Mouse (Mus musculus) cerebellum, adult 2 months (tissue): ENCODE results near the gene Ssx2ip. TPM values are rescaled to one million over a fixed set of nuclear protein-coding genes. Genes with fewer than 3 reads are reported as not detected.

Source experiments
- DNase-seq, 2 experiments: peaks; one replicate each; pipeline ENCODE4 v3.0.0; 2021
- H3K27ac ChIP-seq: fragments of 200-500 bp; 2 replicates; pipeline ENCODE4 v1.5.1; 2012; ENCODE audit warnings: low read length, control low read depth, inconsistent platforms; ENCODE audit not compliant: insufficient read depth
- H3K27me3 ChIP-seq: fragments of 200-500 bp; 2 replicates; pipeline ENCODE4 v1.6.1; 2012; ENCODE audit warnings: inconsistent platforms, mild to moderate bottlenecking, low read length, moderate library complexity; ENCODE audit not compliant: control insufficient read depth, insufficient read depth
- H3K4me1 ChIP-seq: fragments of 200-500 bp; 2 replicates; pipeline ENCODE4 v1.6.1; 2011; ENCODE audit warnings: low read length; ENCODE audit not compliant: control insufficient read depth, insufficient read depth
- H3K4me3 ChIP-seq: fragments of 200-500 bp; replicated peaks from 2 replicates; pipeline ENCODE3; 2011; ENCODE audit warnings: mild to moderate bottlenecking, low read depth, low read length, control low read depth; ENCODE audit not compliant: insufficient read depth
- CTCF ChIP-seq: fragments of 200-500 bp; IDR thresholded peaks from 2 replicates; pipeline ENCODE4 v1.5.1; 2011; ENCODE audit warnings: low read depth, mild to moderate bottlenecking, control low read depth, low read length, moderate library complexity, borderline replicate concordance; ENCODE audit not compliant: insufficient read depth
- POLR2A ChIP-seq: fragments of 200-500 bp; IDR thresholded peaks from 2 replicates; pipeline ENCODE4 v1.6.1; 2011; ENCODE audit warnings: low read length, control low read depth, borderline replicate concordance; ENCODE audit not compliant: insufficient read depth
- WGBS: fragments of 180-500 bp; shearing (Covaris S2); methylation state at CpG from one replicate; pipeline ENCODE4 v1.1.7; 2018; 5-methylcytosine and 5-hydroxymethylcytosine counted together
- polyA plus RNA-seq: library from polyadenylated mRNA; depleted of rRNA; stranded (reverse); fragments of >200 nt; gene quantifications from 2 replicates; pipeline ENCODE4 v1.2.3, GENCODE M21; 2012

Gene Ssx2ip
- polyA plus RNA-seq, 1 experiment, result 33.2 TPM

GRCm38 (mm10) chr3:146407086-146407721 lies 2.8 kb downstream of the Ssx2ip start:
- DNase-seq, result no peak
- Histone ChIP-seq H3K4me1 (peaks cover 26% of the 10 kb centered on the region), H3K27ac (no peak overlapping the region), H3K4me3 (peak overlapping the region; percentile 23), H3K27me3 (no peaks in the 10 kb centered on the region)
- WGBS, result 60% methylated on average over 16 of the region's 16 CpGs
- no peak for TF ChIP-seq CTCF
- no peak for TF ChIP-seq POLR2A

GRCm38 (mm10) chr3:146410114-146410513 lies 5.7 kb downstream of the Ssx2ip start:
- Histone ChIP-seq H3K27me3 (no peaks in the 10 kb centered on the region), H3K27ac (no peak overlapping the region), H3K4me1 (peaks cover 47% of the 10 kb centered on the region), H3K4me3 (no peak overlapping the region)
- TF ChIP-seq POLR2A (no peak), CTCF (no peak)
- DNase-seq, result no peak
- 86% methylated on average over 7 of the region's 7 CpGs for WGBS

GRCm38 (mm10) chr3:146412008-146412407 lies 7.6 kb downstream of the Ssx2ip start:
- H3K27ac ChIP-seq, result peak overlapping the region; percentile 26; the same call in 1 of the 2 replicates
- H3K27me3 ChIP-seq, result no peaks in the 10 kb centered on the region
- H3K4me3 ChIP-seq, result no peak overlapping the region
- DNase-seq, result peak; percentile 53 to 69
- H3K4me1 ChIP-seq, result peaks cover 48% of the 10 kb centered on the region
- no peak for TF ChIP-seq CTCF
- no peak for TF ChIP-seq POLR2A
- WGBS, result 12% methylated on average over 2 of the region's 2 CpGs

GRCm38 (mm10) chr3:146412480-146412879 lies 8.0 kb downstream of the Ssx2ip start:
- DNase-seq, result no peak
- TF ChIP-seq POLR2A (no peak), CTCF (no peak)
- Histone ChIP-seq H3K27me3 (no peaks in the 10 kb centered on the region), H3K4me3 (no peak overlapping the region), H3K27ac (peak overlapping the region; percentile 26; the same call in 1 of the 2 replicates), H3K4me1 (peaks cover 44% of the 10 kb centered on the region)
- WGBS, result 86% methylated on average over 7 of the region's 7 CpGs

- H3K4me3 ChIP-seq, result no peak overlapping the region
- peaks cover 40% of the 10 kb centered on the region for H3K4me1 ChIP-seq
- peak overlapping the region; percentile 49 for H3K27ac ChIP-seq
- TF ChIP-seq CTCF, result no peak
- TF ChIP-seq POLR2A, result no peak
- no peaks in the 10 kb centered on the region for H3K27me3 ChIP-seq
- DNase-seq, result peak; percentile 43 to 46
- 23% methylated on average over 13 of the region's 13 CpGs for WGBS
These were observed 8.6 kb downstream of the Ssx2ip start for GRCm38 (mm10) chr3:146413016-146413415.

- H3K27ac ChIP-seq, result peak overlapping the region; percentile 76
- DNase-seq, result peak; percentile 76 to 91
- no peak for TF ChIP-seq CTCF
- no peak for TF ChIP-seq POLR2A
- no peaks in the 10 kb centered on the region for H3K27me3 ChIP-seq
- 11% methylated on average over 4 of the region's 4 CpGs for WGBS
- no peak overlapping the region for H3K4me3 ChIP-seq
- peaks cover 40% of the 10 kb centered on the region for H3K4me1 ChIP-seq
These were observed 9.6 kb downstream of the Ssx2ip start for GRCm38 (mm10) chr3:146413992-146414391.

- peaks cover 46% of the 10 kb centered on the region for H3K4me1 ChIP-seq
- H3K27me3 ChIP-seq, result no peaks in the 10 kb centered on the region
- H3K27ac ChIP-seq, result peak overlapping the region; percentile 76
- TF ChIP-seq CTCF (no peak), POLR2A (no peak)
- WGBS, result 52% methylated on average over 12 of the region's 12 CpGs
- H3K4me3 ChIP-seq, result no peak overlapping the region
- DNase-seq, result peak; percentile 32 to 51
These were observed 10.1 kb downstream of the Ssx2ip start for GRCm38 (mm10) chr3:146414555-146414954.

- no peak for TF ChIP-seq POLR2A
- TF ChIP-seq CTCF, result no peak
- no peak for DNase-seq
- no peak overlapping the region for H3K27ac ChIP-seq
- peaks cover 38% of the 10 kb centered on the region for H3K4me1 ChIP-seq
- 97% methylated on average over 8 of the region's 8 CpGs for WGBS
- H3K27me3 ChIP-seq, result no peaks in the 10 kb centered on the region
- H3K4me3 ChIP-seq, result no peak overlapping the region
These were observed 13.4 kb downstream of the Ssx2ip start for GRCm38 (mm10) chr3:146417873-146418272.
